Mouse (Mus musculus) intestine, embryonic 14.5 days (tissue): ENCODE results near the gene Rhbdd2. TPM values are rescaled to one million over a fixed set of nuclear protein-coding genes. Genes with fewer than 3 reads are reported as not detected.

Source experiments
- ATAC-seq: fragments of 200-750 bp; cut with Nextera tagmentation; replicated peaks from 2 replicates; pipeline ENCODE4 v1.8.0; 2017; ENCODE audit warnings: low read depth, moderate number of reproducible peaks, moderate TSS enrichment, moderate library complexity; ENCODE audit not compliant: low FRiP score, low TSS enrichment
- DNase-seq: peaks from one replicate; pipeline ENCODE4 v3.0.0-alpha.2; 2018; ENCODE audit warnings: low spot score
- H3K27ac ChIP-seq: fragments of 300-500 bp; sonication (generic); 2 replicates; pipeline ENCODE4 v1.5.1; 2014; ENCODE audit warnings: low read depth, mild to moderate bottlenecking, control low read depth
- H3K27me3 ChIP-seq: fragments of 300-500 bp; sonication (generic); replicated peaks from 2 replicates; pipeline ENCODE4 v1.6.1; 2014; ENCODE audit warnings: low read length, control low read depth; ENCODE audit not compliant: control insufficient read depth, insufficient read depth
- H3K36me3 ChIP-seq: fragments of 300-500 bp; sonication (generic); 2 replicates; pipeline ENCODE4 v1.6.1; 2014; ENCODE audit warnings: low read length, control low read depth; ENCODE audit not compliant: control insufficient read depth, insufficient read depth
- H3K4me1 ChIP-seq: fragments of 300-500 bp; sonication (generic); replicated peaks from 2 replicates; pipeline ENCODE4 v1.6.1; 2014; ENCODE audit warnings: low read length, control low read depth, mixed read lengths; ENCODE audit not compliant: control insufficient read depth, insufficient read depth
- H3K4me2 ChIP-seq: fragments of 300-500 bp; sonication (generic); 2 replicates; pipeline ENCODE4 v1.6.1; 2014; ENCODE audit warnings: low read length
- H3K4me3 ChIP-seq: fragments of 300-500 bp; sonication (generic); 2 replicates; pipeline ENCODE4 v1.5.1; 2014; ENCODE audit warnings: low read depth, low read length, control low read depth, mixed read lengths
- H3K9ac ChIP-seq: fragments of 300-500 bp; sonication (generic); 2 replicates; pipeline ENCODE4 v1.6.1; 2014; ENCODE audit warnings: mild to moderate bottlenecking, low read length
- H3K9me3 ChIP-seq: fragments of 300-500 bp; sonication (generic); 2 replicates; pipeline ENCODE4 v1.6.1; 2016; ENCODE audit warnings: low read length, control low read depth; ENCODE audit not compliant: control insufficient read depth
- WGBS: fragments of 180-500 bp; shearing (Covaris S2); extraction: QIAGEN DNeasy Blood & Tissue Kit; methylation state at CpG from one replicate; pipeline ENCODE4 v1.1.7; 2014; 5-methylcytosine and 5-hydroxymethylcytosine counted together
- polyA plus RNA-seq: library from polyadenylated mRNA; unstranded; fragments of >200 nt; fragmentation: Nextera tagmentation; extraction: Ambion mirVana; gene quantifications from 2 replicates; pipeline ENCODE4 v1.2.1, GENCODE M21; 2014

The Rhbdd2 gene
- polyA plus RNA-seq, 1 experiment from 2014 or later = 45.1 TPM

DNA sequence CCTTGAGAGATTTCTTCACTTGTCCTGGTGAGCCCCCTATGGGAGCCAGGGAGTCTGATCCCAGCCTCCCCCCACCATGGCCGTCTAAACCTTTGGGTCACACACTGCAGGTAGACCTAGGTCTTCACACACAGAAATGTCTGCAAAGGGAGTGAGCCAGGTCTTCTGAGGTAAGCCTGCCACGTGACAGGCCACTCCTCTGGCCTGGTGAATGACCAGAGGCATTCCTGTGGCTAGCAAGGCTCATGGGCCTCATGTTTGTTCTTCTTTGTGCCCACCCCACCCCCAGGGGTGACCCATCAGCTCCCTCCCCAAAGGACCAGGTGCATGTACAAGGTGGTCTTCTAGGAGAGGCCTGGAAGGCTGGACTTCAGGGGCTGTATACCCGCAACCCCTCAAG lies 19.1 kb downstream of the Rhbdd2 start:
- ATAC-seq (no peak), DNase-seq (no peak)
- H3K4me3 ChIP-seq = no peak overlapping the region
- H3K4me1 ChIP-seq = no peaks in the 10 kb centered on the region
- no peaks in the 10 kb centered on the region for H3K36me3 ChIP-seq
- H3K27ac ChIP-seq = no peak overlapping the region
- no peaks in the 10 kb centered on the region for H3K27me3 ChIP-seq
- no peaks in the 10 kb centered on the region for H3K9me3 ChIP-seq
- 67% methylated on average over 3 of the region's 3 CpGs for WGBS
- no peak overlapping the region for H3K4me2 ChIP-seq
- H3K9ac ChIP-seq = no peak overlapping the region

GRCm38 (mm10) chr5:135653209-135653608 lies 20.8 kb downstream of the Rhbdd2 start:
- H3K27ac ChIP-seq = no peak overlapping the region
- no peak for ATAC-seq
- DNase-seq = no peak
- H3K9me3 ChIP-seq = no peaks in the 10 kb centered on the region
- H3K36me3 ChIP-seq = no peaks in the 10 kb centered on the region
- H3K4me1 ChIP-seq = no peaks in the 10 kb centered on the region
- H3K9ac ChIP-seq = no peak overlapping the region
- no peak overlapping the region for H3K4me2 ChIP-seq
- no peaks in the 10 kb centered on the region for H3K27me3 ChIP-seq
- H3K4me3 ChIP-seq = no peak overlapping the region
- WGBS = 71% methylated on average over 2 of the region's 2 CpGs

GRCm38 (mm10) chr5:135656046-135656445 lies 23.6 kb downstream of the Rhbdd2 start:
- H3K9ac ChIP-seq = no peak overlapping the region
- no peaks in the 10 kb centered on the region for H3K4me1 ChIP-seq
- no peak overlapping the region for H3K4me2 ChIP-seq
- no peaks in the 10 kb centered on the region for H3K27me3 ChIP-seq
- no peak overlapping the region for H3K4me3 ChIP-seq
- H3K27ac ChIP-seq = no peak overlapping the region
- no peaks in the 10 kb centered on the region for H3K9me3 ChIP-seq
- DNase-seq = no peak
- no peaks in the 10 kb centered on the region for H3K36me3 ChIP-seq
- ATAC-seq = no peak
- 74% methylated on average over 5 of the region's 5 CpGs for WGBS

- ATAC-seq (no peak), DNase-seq (no peak)
- Histone ChIP-seq H3K9me3 (no peaks in the 10 kb centered on the region), H3K4me1 (no peaks in the 10 kb centered on the region), H3K4me3 (no peak overlapping the region), H3K27me3 (no peaks in the 10 kb centered on the region), H3K36me3 (no peaks in the 10 kb centered on the region), H3K9ac (no peak overlapping the region), H3K27ac (no peak overlapping the region), H3K4me2 (no peak overlapping the region)
- 88% methylated on average over 5 of the region's 5 CpGs for WGBS
Observed at GRCm38 (mm10) chr5:135657128-135657527, 24.7 kb downstream of the Rhbdd2 start.

DNA sequence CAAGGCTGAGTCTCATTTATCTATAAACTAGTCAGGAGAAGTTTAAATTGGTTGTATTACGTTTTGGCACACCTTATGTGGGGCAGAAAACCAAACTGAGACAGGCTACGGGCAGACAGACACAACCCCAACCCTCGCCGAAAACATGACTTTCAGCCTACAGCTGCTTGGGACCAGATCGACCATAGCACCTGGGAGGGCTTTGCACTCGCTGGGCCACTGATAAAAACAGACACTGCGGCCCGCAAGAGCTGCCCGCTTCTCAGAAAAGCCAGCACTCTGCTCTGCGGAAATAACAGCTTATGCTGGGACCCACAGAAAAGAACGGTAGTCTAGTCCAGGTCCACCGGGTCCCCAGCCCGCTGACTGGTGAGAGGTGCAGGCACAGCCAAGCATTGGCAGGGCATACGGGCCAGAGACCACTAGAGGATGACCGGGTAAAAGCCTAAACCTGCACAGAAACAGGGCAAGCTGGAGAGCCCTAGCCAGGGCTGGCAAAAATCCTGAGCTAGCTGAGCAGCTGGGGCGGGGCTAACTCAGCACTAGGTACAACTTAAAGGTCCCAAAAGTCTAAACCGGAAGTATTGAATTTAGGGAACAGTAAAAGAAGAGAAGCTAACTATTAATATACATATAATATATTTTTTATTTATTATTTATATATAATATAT lies 25.4 kb downstream of the Rhbdd2 start:
- 0 out of 2 replicates have a peak, but pooled peaks have one; percentile 27 for ATAC-seq
- WGBS = 53% methylated on average over 17 of the region's 17 CpGs

GRCm38 (mm10) chr5:135659956-135660355 lies 27.5 kb downstream of the Rhbdd2 start:
- H3K4me1 ChIP-seq = no peaks in the 10 kb centered on the region
- no peak overlapping the region for H3K4me2 ChIP-seq
- H3K27me3 ChIP-seq = no peaks in the 10 kb centered on the region
- no peaks in the 10 kb centered on the region for H3K36me3 ChIP-seq
- ATAC-seq = no peak
- no peak overlapping the region for H3K4me3 ChIP-seq
- DNase-seq = no peak
- no peaks in the 10 kb centered on the region for H3K9me3 ChIP-seq
- no peak overlapping the region for H3K9ac ChIP-seq
- 47% methylated on average over 4 of the region's 4 CpGs for WGBS
- H3K27ac ChIP-seq = no peak overlapping the region

More for the DNA sequence above, 25.4 kb downstream of the Rhbdd2 start:
- H3K4me2 ChIP-seq = no peak overlapping the region
- H3K9me3 ChIP-seq = no peaks in the 10 kb centered on the region
- no peak overlapping the region for H3K9ac ChIP-seq
- H3K4me3 ChIP-seq = no peak overlapping the region
- H3K4me1 ChIP-seq = no peaks in the 10 kb centered on the region
- H3K27ac ChIP-seq = no peak overlapping the region
- no peaks in the 10 kb centered on the region for H3K27me3 ChIP-seq
- no peak for DNase-seq
- H3K36me3 ChIP-seq = no peaks in the 10 kb centered on the region

DNA sequence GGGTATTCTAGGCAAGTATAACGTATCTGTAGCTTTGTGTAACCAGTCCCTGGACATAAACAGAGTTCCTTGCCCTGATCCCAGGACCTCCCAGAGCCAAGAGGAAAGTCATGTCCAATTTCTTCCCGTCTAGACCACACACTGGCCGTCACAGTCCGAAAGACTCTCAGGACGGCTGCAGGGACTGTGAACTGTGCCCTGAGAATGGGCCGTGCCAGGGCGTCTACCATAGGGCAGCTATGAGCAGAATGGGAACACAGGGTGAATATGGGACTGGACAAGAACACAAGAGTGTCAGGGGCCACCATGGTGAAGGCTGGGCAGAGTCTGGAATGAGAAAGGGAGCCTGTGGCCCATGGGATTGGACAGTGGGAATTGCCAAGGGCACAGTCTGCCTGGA lies 28.1 kb downstream of the Rhbdd2 start:
- Histone ChIP-seq H3K4me1 (no peaks in the 10 kb centered on the region), H3K9ac (no peak overlapping the region), H3K4me2 (no peak overlapping the region), H3K27ac (no peak overlapping the region), H3K9me3 (no peaks in the 10 kb centered on the region), H3K27me3 (no peaks in the 10 kb centered on the region), H3K36me3 (no peaks in the 10 kb centered on the region), H3K4me3 (no peak overlapping the region)
- no peak for DNase-seq
- 82% methylated on average over 7 of the region's 7 CpGs for WGBS
- no peak for ATAC-seq

GRCm38 (mm10) chr5:135666890-135667289 lies 34.5 kb downstream of the Rhbdd2 start:
- Histone ChIP-seq H3K9me3 (peaks cover 4% of the 10 kb centered on the region; the same call in 1 of the 2 replicates), H3K4me1 (no peaks in the 10 kb centered on the region)

DNA sequence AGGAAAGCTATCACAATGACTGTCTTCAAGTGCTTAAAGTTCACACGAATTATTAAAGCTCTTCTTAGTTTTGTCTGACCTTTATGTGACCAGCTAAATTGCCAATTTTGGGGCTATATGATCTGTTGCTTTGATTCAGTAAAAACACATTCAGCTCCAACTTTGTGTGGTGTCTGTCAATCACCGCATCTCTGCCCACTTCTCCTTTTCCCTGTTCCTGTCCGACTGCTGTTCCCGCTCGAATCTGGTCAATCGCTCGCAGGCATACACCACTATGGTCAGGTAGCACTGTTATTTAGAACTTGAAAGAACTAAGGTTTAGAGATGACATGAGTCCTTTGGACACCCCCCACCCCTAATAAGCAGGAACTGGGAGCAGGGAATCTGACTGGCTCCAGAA lies 35.7 kb downstream of the Rhbdd2 start:
- H3K4me2 ChIP-seq = no peak overlapping the region
- 84% methylated on average over 7 of the region's 7 CpGs for WGBS
- no peak for DNase-seq

More at GRCm38 (mm10) chr5:135666890-135667289, 34.5 kb downstream of the Rhbdd2 start:
- ATAC-seq (no peak), DNase-seq (no peak)
- WGBS = 87% methylated on average over 5 of the region's 5 CpGs
- Histone ChIP-seq H3K9ac (no peak overlapping the region), H3K27ac (no peak overlapping the region), H3K36me3 (no peaks in the 10 kb centered on the region), H3K4me3 (no peak overlapping the region), H3K4me2 (no peak overlapping the region), H3K27me3 (no peaks in the 10 kb centered on the region)

More for the DNA sequence above, 35.7 kb downstream of the Rhbdd2 start:
- Histone ChIP-seq H3K27me3 (no peaks in the 10 kb centered on the region), H3K4me1 (no peaks in the 10 kb centered on the region), H3K27ac (no peak overlapping the region), H3K36me3 (no peaks in the 10 kb centered on the region), H3K9me3 (peaks cover 4% of the 10 kb centered on the region; the same call in 1 of the 2 replicates), H3K4me3 (no peak overlapping the region), H3K9ac (no peak overlapping the region)
- ATAC-seq = no peak
